Mouse (Mus musculus) ES-Bruce4 (cell line): ENCODE results near the gene Map3k15. TPM values are rescaled to one million over a fixed set of nuclear protein-coding genes. Genes with fewer than 3 reads are reported as not detected.
A peak's percentile ranks its signal among the peaks of the same experiment; 100 is the strongest.

Experiments
- H3K27ac ChIP-seq: 2 replicates; pipeline ENCODE4 v1.5.1; 2012; ENCODE audit warnings: low read length, inconsistent platforms; ENCODE audit not compliant: insufficient read depth
- H3K27me3 ChIP-seq: 2 replicates; pipeline ENCODE4 v1.6.1; 2012; ENCODE audit warnings: mild to moderate bottlenecking, low read length, inconsistent platforms; ENCODE audit not compliant: control insufficient read depth, poor library complexity, insufficient read depth, severe bottlenecking
- H3K36me3 ChIP-seq: 2 replicates; pipeline ENCODE4 v1.6.1; 2012; ENCODE audit warnings: inconsistent platforms, mild to moderate bottlenecking, low read length, moderate library complexity; ENCODE audit not compliant: control insufficient read depth, poor library complexity, insufficient read depth, severe bottlenecking
- H3K4me1 ChIP-seq: one replicate; pipeline ENCODE4 v1.8.1; 2011; ENCODE audit warnings: low read length; ENCODE audit not compliant: control insufficient read depth, insufficient read depth
- H3K4me3 ChIP-seq: 2 replicates; pipeline ENCODE4 v1.5.1; 2011; ENCODE audit warnings: low read depth, mild to moderate bottlenecking, low read length
- H3K9ac ChIP-seq: 2 replicates; pipeline ENCODE4 v1.6.1; 2012; ENCODE audit warnings: low read depth, mild to moderate bottlenecking, inconsistent platforms; ENCODE audit not compliant: poor library complexity, severe bottlenecking
- H3K9me3 ChIP-seq: replicated peaks from 2 replicates; pipeline ENCODE4 v1.6.1; 2012; ENCODE audit warnings: mild to moderate bottlenecking, low read length, inconsistent platforms; ENCODE audit not compliant: control insufficient read depth, poor library complexity, insufficient read depth, severe bottlenecking
- CTCF ChIP-seq: IDR thresholded peaks from one replicate; pipeline ENCODE4 v1.8.1; 2011; ENCODE audit warnings: low read depth, low read length
- EP300 ChIP-seq: IDR thresholded peaks from 2 replicates; pipeline ENCODE4 v1.6.1; 2011; ENCODE audit warnings: low read depth, low read length; ENCODE audit not compliant: insufficient read depth
- POLR2A ChIP-seq: IDR thresholded peaks from one replicate; pipeline ENCODE4 v1.8.1; 2011; ENCODE audit warnings: low read length; ENCODE audit not compliant: insufficient read depth
- polyA plus RNA-seq: library from polyadenylated mRNA; stranded (reverse); fragments of >200 nt; gene quantifications from 2 replicates; pipeline ENCODE4 v1.2.4, GENCODE M21; 2011; ENCODE audit warnings: low read depth; ENCODE audit not compliant: missing spikeins, insufficient read depth, insufficient read length

Map3k15 gene
- polyA plus RNA-seq, result 19.5 and 20.2 TPM in 2 replicates

DNA sequence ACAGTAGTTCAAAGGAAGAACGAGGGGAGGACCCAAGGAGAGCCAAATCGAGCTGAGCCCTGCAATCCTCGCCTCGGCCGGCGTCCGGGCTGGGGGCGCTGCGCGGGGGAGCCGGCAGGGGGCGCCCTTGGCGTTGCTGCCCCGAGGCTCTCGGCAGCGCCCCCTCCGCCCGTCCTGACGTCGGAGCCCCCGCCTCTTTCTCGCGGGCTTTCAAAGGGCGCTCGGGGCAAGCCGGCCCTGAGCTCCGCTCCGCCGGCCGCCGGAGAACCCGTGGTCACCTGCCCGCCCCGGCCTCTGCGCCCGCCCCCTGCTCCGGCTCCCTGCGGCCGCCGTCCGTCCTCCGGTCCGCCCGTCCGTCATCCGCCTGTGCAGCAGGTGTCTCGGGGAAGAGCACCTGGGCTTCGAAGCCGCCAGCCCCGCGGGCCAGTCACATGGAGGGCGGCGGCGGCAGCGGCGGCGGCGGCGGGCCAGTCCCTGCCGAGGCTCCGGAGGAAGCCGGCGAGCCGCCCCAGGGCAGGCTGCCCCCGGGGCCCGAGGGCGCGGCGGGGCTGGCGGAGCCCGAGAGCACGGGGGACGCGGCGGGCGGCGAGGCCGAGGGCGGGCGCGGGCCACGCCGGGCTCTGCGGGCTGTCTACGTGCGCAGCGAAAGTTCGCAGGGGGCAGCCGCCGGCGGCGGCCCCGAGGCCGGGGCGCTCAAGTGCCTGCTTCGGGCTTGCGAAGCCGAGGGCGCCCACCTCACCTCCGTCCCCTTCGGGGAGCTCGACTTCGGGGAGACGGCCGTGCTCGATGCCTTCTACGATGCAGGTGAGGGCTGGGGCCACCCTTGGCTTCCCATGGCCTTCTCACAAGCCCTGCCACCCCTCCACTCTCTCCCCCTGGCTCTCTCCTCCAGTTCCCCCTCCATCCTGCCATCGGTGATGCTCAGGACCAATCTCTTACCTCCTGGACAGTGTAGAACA, at the start of gene Map3k15:
Map3k15 (plus strand) TSS at position 432 of the 959 bp plus-strand sequence.
- Histone ChIP-seq H3K9ac (peak within 1 kb of the TSS; percentile 87), H3K4me3 (peak within 1 kb of the TSS; percentile 62), H3K9me3 (no peaks in the 10 kb centered on the region), H3K4me1 (no peaks in the 10 kb centered on the region), H3K36me3 (no peaks in the 10 kb centered on the region), H3K27me3 (peaks cover 2% of the 10 kb centered on the region; the same call in 1 of the 2 replicates), H3K27ac (no peak within 1 kb of the TSS)
- TF ChIP-seq CTCF, result peak; percentile 40
- no peak for TF ChIP-seq POLR2A
- TF ChIP-seq EP300, result no peak

DNA sequence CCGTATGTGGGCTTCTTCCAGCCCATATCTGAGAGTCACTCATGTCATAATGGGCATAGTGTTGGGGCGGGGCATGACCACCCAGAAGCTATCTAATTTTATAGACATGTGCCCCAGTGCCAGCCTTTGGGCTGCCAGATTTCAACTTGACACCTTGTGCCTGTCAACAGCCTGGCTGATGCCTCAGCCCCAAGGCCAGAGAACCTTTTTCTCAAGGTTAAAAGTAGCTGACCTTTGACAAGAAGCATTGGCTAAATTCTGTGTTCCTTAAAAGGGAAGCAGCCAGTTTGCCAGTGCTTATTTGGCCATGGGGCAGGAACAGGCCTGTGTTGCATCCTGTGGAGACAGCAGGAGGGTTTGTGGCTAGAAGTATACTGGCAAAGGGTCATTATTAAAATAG, 45.7 kb upstream of the Map3k15 start:
- Histone ChIP-seq H3K4me3 (no peak overlapping the region), H3K27ac (no peak overlapping the region), H3K9ac (no peak overlapping the region), H3K4me1 (no peaks in the 10 kb centered on the region), H3K27me3 (no peaks in the 10 kb centered on the region), H3K36me3 (no peaks in the 10 kb centered on the region), H3K9me3 (no peaks in the 10 kb centered on the region)
- TF ChIP-seq EP300, result no peak
- TF ChIP-seq CTCF, result no peak

DNA sequence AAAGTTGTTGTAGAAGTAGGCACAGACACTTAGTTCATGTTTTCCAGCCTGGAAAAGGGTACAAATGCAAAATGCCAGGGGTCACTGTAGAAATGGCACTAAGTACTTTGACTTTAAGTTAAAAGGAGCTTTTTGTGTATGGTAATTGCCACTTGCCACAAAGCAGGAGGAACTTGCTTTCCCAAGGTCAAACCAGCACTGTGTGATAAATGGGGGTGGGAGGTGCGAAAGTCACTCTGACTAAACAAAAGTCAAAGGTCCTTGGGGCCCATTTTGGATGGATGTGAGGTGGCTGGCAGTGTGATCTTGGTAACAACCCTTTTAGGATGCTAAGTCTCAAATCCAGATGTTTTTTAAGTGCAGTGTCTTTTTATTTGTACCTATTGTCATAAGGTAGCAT, 44.6 kb upstream of the Map3k15 start:
- no peaks in the 10 kb centered on the region for H3K4me1 ChIP-seq
- no peaks in the 10 kb centered on the region for H3K9me3 ChIP-seq
- H3K27ac ChIP-seq, result no peak overlapping the region
- TF ChIP-seq POLR2A, result no peak
- no peak for TF ChIP-seq EP300
- no peak for TF ChIP-seq CTCF
- H3K36me3 ChIP-seq, result no peaks in the 10 kb centered on the region
- H3K27me3 ChIP-seq, result no peaks in the 10 kb centered on the region
- H3K9ac ChIP-seq, result no peak overlapping the region
- no peak overlapping the region for H3K4me3 ChIP-seq

DNA sequence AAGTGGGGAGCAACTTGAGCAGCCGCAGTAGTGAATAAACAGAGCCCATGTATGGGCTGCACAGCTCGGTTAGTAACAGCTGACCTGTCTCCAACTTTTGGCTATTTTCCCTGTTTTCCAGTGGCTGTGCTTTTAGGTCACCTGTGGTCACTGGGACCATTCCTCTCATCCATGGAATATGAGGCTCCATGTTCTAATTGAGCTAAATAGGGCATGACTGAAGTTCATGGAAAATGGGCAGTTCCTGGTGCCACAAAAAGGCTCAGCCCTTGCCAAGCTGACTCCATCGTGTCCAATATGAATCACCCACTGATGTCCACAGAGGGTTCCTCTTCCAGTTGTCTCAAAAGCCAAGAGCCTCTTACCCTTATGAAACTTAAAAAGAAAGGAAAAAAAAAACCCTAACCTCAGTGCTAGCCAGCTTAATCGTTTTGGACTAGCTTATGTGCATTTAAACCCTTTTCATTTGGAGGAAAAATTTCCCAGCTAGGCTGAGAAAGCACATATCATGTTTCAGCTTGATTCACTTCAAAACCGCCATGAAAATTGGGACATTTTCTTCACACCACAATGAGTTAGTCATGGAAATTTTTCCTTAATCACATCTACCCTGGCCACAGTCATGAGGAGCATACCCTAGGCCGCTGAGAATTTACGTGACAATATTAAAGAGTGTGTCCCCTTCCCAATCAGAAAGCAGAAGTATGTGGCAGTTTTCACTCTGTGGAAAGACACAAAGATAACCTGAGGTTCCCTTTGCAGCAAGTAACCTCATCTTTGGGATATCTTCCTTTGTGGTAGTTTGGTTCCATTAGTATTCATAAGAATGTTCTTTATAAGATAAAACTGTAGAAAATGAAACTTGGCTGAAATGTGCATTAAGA, 34.4 kb upstream of the Map3k15 start:
- Histone ChIP-seq H3K4me3 (no peak overlapping the region), H3K27ac (no peak overlapping the region), H3K9me3 (no peaks in the 10 kb centered on the region), H3K4me1 (no peaks in the 10 kb centered on the region), H3K36me3 (no peaks in the 10 kb centered on the region), H3K27me3 (no peaks in the 10 kb centered on the region), H3K9ac (no peak overlapping the region)
- TF ChIP-seq POLR2A (no peak), CTCF (no peak), EP300 (no peak)

DNA sequence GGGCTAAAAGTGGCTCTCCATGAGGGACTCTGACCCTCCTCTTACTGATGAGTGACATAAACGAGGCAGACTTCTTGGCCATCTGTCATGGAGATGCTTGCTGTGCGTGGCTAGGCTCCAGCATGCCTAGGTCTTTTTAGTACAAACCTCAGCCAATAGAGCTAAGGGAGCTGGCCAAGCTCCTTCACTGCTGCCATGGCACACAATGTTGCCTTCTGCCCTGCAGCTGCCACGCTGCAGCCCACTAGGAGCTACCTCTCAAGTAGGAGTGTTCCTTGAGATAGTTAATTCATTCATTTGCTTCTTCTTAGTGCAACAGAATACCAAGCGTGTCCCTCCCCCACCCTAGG, 33.8 kb upstream of the Map3k15 start:
- Histone ChIP-seq H3K4me3 (no peak overlapping the region), H3K9me3 (no peaks in the 10 kb centered on the region), H3K36me3 (no peaks in the 10 kb centered on the region), H3K4me1 (no peaks in the 10 kb centered on the region), H3K9ac (no peak overlapping the region), H3K27ac (no peak overlapping the region), H3K27me3 (no peaks in the 10 kb centered on the region)
- no peak for TF ChIP-seq EP300
- TF ChIP-seq CTCF, result no peak
- no peak for TF ChIP-seq POLR2A

DNA sequence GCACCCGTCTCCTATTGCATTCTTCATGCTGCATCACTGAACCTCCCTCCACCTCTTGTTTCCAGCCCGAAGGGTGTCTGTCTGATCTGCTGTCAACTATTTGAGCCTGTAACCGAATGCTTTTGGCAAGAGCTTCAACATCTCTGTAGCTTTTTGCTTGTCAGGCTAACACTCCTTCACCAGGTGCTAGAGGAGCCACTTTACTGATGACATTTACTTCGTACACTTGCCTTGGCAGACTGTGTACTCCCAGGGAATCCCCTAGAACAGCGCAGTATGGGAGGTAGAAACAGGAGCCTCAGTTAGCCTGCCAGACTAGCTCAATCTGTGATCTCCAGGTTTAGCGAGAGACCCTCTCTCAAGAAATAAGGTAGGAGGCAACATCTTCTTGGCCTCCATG, 32.8 kb upstream of the Map3k15 start:
- Histone ChIP-seq H3K4me1 (no peaks in the 10 kb centered on the region), H3K27me3 (no peaks in the 10 kb centered on the region), H3K36me3 (no peaks in the 10 kb centered on the region), H3K9ac (no peak overlapping the region), H3K9me3 (no peaks in the 10 kb centered on the region), H3K27ac (no peak overlapping the region), H3K4me3 (no peak overlapping the region)
- TF ChIP-seq CTCF, result no peak
- no peak for TF ChIP-seq EP300
- TF ChIP-seq POLR2A, result no peak
